Mouse (Mus musculus): Measurements from ENCODE around the gene Hpdl. TPM values are rescaled to one million over a fixed set of nuclear protein-coding genes. Genes with fewer than 3 reads are reported as not detected.

Hpdl gene
- polyA plus RNA-seq, 1 experiment from 2014 or later: 2.2 TPM

DNA sequence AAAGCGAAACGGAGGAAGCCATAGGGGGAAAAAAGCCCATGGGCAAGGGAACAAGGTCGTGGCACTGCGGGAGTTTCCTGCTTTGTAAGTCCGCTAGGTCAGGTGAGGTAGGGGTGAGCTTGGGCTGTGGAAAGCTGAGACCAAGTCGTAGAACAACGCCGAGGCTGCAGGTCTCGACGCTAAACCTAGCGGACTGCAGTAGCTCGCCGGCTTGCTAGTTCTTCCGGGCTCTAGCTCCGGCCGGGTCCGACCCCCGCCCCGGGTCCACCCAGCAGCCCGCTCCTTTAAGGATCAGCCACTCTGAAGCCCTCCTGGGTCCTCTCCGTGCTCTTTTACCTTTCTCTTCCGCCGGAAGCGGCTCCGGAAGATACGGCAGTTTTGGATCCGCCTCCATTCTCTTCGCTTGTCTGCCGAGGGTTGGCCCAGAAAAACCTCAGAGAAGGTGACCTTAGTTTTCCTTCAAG lies 3.1 kb upstream of the Hpdl start:
- H3K4me1 ChIP-seq: peaks cover 46% of the 10 kb centered on the region
- no peaks in the 10 kb centered on the region for H3K36me3 ChIP-seq (replicated peaks)
- peak overlapping the region; percentile 91 for H3K27ac ChIP-seq
- no peaks in the 10 kb centered on the region for H3K9me3 ChIP-seq
- peaks cover 36% of the 10 kb centered on the region for H3K27me3 ChIP-seq (ENCODE audit: poor library complexity, severe bottlenecking)
- WGBS: 2% methylated on average over 29 of the region's 29 CpGs
- DNase-seq (ENCODE audit: extremely low spot score, low spot score): peak; percentile 67
- peak overlapping the region; percentile 66 for H3K4me3 ChIP-seq

DNA sequence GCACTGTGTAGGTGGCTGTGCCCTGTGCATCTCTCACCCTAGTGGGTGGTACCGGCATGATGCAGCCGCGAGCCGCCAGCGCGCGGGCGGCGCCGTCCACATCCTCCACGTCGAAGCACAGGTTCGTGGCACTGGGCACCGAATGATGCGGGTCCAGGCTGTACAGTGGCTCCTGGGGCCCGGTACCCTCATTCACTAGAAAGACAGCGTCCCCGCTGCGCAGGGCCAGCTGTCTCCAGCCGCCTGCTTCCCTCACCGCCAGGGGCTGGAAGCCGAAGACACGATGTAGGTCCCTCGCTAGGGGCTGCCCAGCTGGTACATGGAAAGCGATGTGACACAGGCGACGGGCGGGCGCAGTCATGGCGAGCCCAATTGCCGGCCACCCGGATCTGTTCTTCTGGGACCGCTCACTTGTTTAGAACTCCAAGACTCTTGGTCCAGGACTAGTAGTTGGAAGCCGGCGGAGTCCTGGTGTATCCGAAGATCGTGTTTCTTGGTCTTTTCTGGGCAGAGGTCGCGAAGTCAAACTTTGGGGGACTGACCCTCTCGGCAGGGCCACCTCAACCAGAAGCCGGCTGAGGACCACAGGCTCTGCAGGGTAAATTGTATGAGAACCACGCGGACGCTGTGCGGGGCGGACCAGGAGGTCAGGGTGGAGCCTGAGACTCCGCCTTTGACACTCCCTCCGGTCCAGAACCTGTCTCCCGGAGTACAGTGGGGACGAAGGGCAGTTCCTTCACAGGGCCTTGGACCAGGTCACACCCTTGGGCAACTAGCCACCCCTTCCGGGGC lies 409 bp downstream of the Hpdl start:
- peak; percentile 70 for DNase-seq (ENCODE audit: extremely low spot score, low spot score)
- H3K9me3 ChIP-seq: no peaks in the 10 kb centered on the region
- H3K4me3 ChIP-seq: peak overlapping the region; percentile 64

DNA sequence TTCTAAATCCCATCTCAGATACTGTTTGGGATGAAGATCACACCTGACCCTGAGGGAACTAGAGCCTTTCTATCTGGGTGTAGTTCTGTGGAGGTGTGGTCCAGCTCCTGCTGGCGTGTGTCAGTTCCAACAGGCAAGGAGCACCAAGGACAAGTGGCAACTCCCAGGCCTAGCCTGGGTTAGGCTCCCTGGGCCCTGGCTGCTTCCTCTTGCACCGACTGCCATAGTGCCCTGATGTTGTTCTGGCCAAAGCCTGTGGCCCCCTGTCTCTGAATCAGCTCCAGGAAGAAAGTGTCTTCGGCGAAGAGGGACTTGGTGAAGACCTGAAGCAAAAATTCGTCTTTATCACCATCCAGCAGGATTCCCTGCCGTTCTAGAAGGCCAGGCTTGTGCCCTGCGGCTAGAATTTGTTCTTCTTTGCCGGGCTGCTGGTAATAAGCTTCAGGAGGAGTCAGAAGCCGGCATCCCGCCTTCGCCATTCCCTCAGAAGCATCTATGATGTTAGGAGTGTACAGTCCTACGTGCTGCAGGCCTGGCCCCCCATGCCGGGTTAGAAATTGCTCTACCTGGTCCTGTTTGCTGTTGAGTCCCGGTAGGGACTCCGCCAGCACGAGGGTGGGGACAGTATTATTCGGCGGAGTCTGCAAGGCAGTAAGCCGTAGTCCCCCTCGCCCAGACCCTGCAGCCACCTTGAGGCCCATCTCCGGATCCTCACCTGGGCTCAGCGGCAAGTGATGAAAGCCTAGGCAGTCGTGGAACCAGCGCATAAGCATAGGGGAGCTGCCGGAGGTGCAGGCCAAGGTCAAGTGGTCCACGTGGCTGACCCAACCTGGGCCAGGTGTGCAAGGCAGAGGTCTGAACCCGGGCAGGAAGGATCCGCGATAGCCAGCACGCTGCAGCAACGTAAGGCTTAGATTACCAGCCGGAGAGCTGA lies 1.3 kb downstream of the Hpdl start:
- H3K4me1 ChIP-seq: peaks cover 30% of the 10 kb centered on the region
- peaks cover 49% of the 10 kb centered on the region for H3K27me3 ChIP-seq (ENCODE audit: poor library complexity, severe bottlenecking)
- no peak for DNase-seq (ENCODE audit: extremely low spot score, low spot score)
- WGBS: 21% methylated on average over 32 of the region's 32 CpGs
- H3K27ac ChIP-seq: peak overlapping the region; percentile 74
- peaks cover 40% of the 10 kb centered on the region for H3K36me3 ChIP-seq (replicated peaks)
- no peaks in the 10 kb centered on the region for H3K9me3 ChIP-seq
- peak overlapping the region; percentile 64 for H3K4me3 ChIP-seq

More for the DNA sequence above, 409 bp downstream of the Hpdl start:
- Histone ChIP-seq H3K27ac (peak overlapping the region; percentile 74), H3K36me3 (replicated peaks) (peaks cover 32% of the 10 kb centered on the region), H3K4me1 (peaks cover 36% of the 10 kb centered on the region), H3K27me3 (ENCODE audit: poor library complexity, severe bottlenecking) (peaks cover 49% of the 10 kb centered on the region)
- WGBS: under 1% methylated on average over 51 of the region's 51 CpGs

DNA sequence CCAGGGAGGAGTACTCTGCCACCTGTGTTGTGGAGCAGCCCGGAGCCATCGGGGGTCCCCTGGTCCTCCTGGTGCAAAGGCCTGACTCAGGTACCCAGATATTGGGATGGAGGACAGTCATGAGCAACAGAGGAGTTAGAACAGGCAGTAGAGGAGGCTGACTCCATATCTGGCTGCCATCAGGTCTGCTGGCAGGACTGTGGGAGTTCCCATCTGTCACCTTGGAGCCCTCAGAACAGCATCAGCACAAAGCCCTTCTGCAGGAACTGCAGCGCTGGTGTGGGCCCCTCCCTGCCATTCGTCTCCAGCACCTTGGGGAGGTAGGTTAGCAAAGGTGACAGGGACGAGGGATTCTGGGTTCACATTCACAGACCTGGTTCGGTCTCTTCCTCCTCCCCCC lies 4.0 kb downstream of the Hpdl start:
- DNase-seq (ENCODE audit: extremely low spot score, low spot score): no peak
- Histone ChIP-seq H3K4me3 (no peak overlapping the region), H3K27me3 (ENCODE audit: poor library complexity, severe bottlenecking) (peaks cover 40% of the 10 kb centered on the region), H3K36me3 (replicated peaks) (peaks cover 55% of the 10 kb centered on the region), H3K4me1 (peaks cover 16% of the 10 kb centered on the region), H3K9me3 (no peaks in the 10 kb centered on the region), H3K27ac (no peak overlapping the region)
- WGBS: 94% methylated on average over 6 of the region's 6 CpGs

DNA sequence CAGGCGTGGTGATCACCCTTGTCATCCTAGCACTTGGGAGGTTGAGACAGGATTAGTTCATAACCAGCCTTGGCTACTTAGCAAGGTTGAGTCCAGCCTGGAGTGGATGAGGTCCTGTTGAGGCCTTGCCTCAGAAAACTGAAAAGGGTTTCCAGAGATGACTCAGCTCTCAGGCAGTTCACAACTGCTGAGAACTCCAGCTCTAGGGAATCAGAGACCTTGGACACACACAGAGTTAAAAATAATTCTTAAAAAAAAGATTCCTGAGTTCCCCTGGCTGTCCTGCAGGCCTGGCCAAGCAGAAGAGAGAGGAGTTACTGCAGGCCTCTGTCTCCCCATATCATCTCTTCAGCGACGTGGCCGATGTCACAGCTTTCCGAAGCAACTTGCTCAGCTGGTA lies 6.2 kb downstream of the Hpdl start:
- no peaks in the 10 kb centered on the region for H3K9me3 ChIP-seq
- peaks cover 70% of the 10 kb centered on the region for H3K36me3 ChIP-seq (replicated peaks)
- WGBS: 92% methylated on average over 5 of the region's 5 CpGs
- no peak overlapping the region for H3K4me3 ChIP-seq
- peaks cover 20% of the 10 kb centered on the region for H3K27me3 ChIP-seq (ENCODE audit: poor library complexity, severe bottlenecking)
- no peak overlapping the region for H3K27ac ChIP-seq
- no peak for DNase-seq (ENCODE audit: extremely low spot score, low spot score)
- H3K4me1 ChIP-seq: peaks cover 2% of the 10 kb centered on the region

DNA sequence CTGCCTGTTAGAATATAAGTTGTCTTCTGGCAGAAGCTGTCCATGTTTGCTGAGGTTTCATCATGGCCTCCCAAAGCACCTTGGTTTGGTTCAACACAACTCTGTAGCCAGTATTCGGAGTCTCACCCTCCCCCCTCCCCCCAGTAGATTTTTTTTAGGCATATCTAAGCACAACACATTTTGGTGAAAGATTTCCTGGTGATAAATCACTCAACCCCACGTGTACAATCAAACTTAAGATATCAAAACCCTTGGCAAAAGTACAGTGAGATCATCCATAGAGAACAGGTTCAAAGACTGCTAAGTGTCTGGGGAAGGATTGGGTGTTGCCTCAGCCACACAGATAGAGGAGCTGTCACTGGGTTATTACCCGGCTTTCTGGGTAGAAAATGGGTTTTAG lies 10.5 kb downstream of the Hpdl start:
- Histone ChIP-seq H3K36me3 (replicated peaks) (peaks cover 38% of the 10 kb centered on the region), H3K27me3 (ENCODE audit: poor library complexity, severe bottlenecking) (no peaks in the 10 kb centered on the region), H3K4me1 (peaks cover 12% of the 10 kb centered on the region), H3K27ac (no peak overlapping the region), H3K4me3 (no peak overlapping the region), H3K9me3 (no peaks in the 10 kb centered on the region)
- 82% methylated on average over 3 of the region's 3 CpGs for WGBS
- no peak for DNase-seq (ENCODE audit: extremely low spot score, low spot score)

DNA sequence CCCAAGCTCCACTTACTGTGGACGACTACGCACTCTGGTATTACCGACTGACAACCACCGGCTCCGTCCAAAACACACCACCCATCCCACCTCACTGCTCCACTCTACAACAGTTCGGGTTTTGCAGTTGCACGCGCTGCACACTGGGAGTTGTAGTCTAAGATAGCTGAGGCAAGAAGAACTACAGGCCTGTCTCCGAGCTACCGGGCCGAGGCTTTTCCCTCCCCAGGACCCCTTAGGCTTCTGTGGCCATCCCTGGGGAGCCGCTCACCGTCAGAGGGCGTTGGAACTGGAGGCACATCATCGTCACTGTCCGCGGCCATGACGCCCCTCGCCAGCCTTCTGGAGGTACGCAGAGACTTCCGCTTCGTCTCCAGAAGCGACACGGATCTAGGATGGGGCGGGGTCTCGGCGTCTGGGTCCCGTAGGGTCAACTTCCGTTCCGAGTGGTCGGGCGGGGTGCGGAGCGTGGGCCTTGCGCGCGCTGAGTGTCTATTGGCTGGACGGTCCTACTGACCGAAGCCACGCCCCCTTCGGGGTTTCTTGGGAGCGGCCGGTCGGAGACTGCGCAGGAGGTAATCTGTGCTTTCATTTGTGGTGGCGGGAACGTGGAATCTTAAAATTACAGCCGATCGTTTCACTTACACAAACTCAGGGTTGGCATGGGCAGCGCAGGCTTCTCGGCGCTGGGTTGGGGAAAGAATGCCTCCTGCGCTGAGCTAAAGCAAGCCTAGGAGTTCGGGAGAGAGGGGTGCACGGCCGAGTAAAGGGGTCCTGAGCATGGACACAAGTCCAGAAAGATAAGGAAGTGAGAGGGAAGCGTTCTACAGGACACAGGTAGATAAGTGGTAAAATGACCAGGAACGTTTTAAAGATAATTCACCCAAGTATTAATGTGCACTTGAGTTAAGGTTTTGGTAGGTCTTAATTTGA lies 14.0 kb downstream of the Hpdl start, which contains the start of the genes Toe1 and Mutyh:
Toe1 (minus strand) TSS at position 444 of the 933 bp plus-strand sequence.
Mutyh (plus strand) TSS at position 527 of the 933 bp plus-strand sequence.
- DNase-seq (ENCODE audit: extremely low spot score, low spot score): peak; percentile 99
- H3K4me3 ChIP-seq: peak within 1 kb of the TSS; percentile 78
- peak within 1 kb of the TSS; percentile 96 for H3K27ac ChIP-seq
- H3K9me3 ChIP-seq: no peaks in the 10 kb centered on the region
- H3K4me1 ChIP-seq: peaks cover 13% of the 10 kb centered on the region
- peaks cover 51% of the 10 kb centered on the region for H3K36me3 ChIP-seq (replicated peaks)
- WGBS: under 1% methylated on average over 58 of the region's 58 CpGs
- H3K27me3 ChIP-seq (ENCODE audit: poor library complexity, severe bottlenecking): no peaks in the 10 kb centered on the region

DNA sequence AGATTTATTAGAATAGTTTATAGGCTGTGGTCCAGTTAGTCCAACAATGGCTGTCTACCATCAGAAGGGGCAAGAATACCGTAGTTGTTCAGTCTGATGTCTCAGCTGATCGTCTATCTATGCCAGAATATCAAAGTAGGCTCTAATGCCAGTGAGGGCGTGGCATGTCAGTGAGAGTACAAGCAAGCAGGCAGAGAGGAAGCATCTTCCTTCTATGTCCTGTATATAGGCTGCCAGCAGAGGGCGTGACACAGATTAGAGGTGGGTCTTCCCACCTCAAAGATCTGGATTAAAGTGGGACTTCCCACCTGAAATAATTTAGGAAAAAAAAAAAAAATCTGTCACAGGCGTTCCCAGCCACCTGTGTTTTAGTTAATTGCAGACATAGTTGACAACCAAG lies 21.6 kb downstream of the Hpdl start:
- H3K4me3 ChIP-seq: no peak overlapping the region
- 48% methylated on average over 5 of the region's 5 CpGs for WGBS
- no peak overlapping the region for H3K27ac ChIP-seq
- no peaks in the 10 kb centered on the region for H3K27me3 ChIP-seq (ENCODE audit: poor library complexity, severe bottlenecking)
- H3K36me3 ChIP-seq (replicated peaks): peaks cover 42% of the 10 kb centered on the region
- no peaks in the 10 kb centered on the region for H3K9me3 ChIP-seq
- no peaks in the 10 kb centered on the region for H3K4me1 ChIP-seq
- DNase-seq (ENCODE audit: extremely low spot score, low spot score): no peak

DNA sequence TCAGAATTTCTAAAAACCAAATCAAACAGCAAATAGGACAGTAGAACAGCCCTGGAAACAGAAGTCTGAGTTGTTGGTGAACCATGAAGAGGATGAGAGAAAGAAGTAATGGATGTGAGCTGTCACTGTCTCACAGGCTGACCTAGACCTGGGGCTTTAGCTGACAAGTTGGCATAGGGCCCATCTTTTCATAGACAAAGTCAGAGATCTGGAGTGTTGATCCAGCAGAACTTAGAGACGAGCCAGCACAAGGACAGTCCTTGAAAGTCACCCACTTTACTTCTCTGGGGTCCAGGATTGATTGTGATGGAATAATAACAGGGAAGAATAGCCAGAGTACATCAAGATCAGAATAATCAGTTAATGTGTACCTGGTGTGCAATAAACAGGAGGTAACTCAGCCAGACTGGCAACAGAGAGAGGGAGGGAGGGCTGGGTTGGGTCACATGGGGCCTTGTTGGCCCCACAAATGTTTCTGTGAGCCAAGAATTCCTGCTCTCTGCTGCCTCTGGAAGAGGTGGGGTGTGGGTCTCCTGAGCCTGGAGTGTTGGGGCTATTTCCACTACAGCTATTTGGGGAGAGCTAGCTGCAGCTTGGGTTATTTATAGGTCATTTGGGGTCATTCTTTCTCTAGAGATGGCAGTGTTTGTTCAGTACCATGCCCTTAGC lies 24.9 kb downstream of the Hpdl start:
- Histone ChIP-seq H3K27me3 (ENCODE audit: poor library complexity, severe bottlenecking) (no peaks in the 10 kb centered on the region), H3K4me1 (no peaks in the 10 kb centered on the region), H3K4me3 (no peak overlapping the region), H3K36me3 (replicated peaks) (peaks cover 9% of the 10 kb centered on the region), H3K27ac (no peak overlapping the region), H3K9me3 (no peaks in the 10 kb centered on the region)
- no peak for DNase-seq (ENCODE audit: extremely low spot score, low spot score)
- 83% methylated on average over 1 of the region's 1 CpGs for WGBS

DNA sequence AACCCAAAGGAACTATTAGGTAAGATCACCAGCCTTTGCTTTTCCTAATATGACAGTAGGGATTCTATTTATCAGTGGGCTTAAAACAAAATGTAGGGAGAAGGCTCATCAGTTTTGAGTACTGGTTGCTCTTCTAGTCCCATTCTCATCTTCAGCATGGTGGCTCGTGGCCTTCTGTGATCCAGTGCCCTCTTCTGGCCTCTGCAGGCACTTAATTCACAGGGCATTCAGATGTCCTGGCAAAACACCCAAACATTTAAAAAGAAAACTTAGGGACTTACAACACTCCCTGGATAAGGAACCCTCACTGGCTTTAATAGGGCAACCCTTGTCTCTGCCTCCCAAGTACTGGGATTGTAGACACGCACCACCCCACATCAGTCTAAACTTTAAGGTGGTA lies 27.2 kb downstream of the Hpdl start:
- H3K36me3 ChIP-seq (replicated peaks): no peaks in the 10 kb centered on the region
- WGBS: 80% methylated on average over 2 of the region's 2 CpGs
- no peaks in the 10 kb centered on the region for H3K4me1 ChIP-seq
- no peaks in the 10 kb centered on the region for H3K27me3 ChIP-seq (ENCODE audit: poor library complexity, severe bottlenecking)
- no peak overlapping the region for H3K27ac ChIP-seq
- H3K9me3 ChIP-seq: no peaks in the 10 kb centered on the region
- H3K4me3 ChIP-seq: no peak overlapping the region
- DNase-seq (ENCODE audit: extremely low spot score, low spot score): no peak

DNA sequence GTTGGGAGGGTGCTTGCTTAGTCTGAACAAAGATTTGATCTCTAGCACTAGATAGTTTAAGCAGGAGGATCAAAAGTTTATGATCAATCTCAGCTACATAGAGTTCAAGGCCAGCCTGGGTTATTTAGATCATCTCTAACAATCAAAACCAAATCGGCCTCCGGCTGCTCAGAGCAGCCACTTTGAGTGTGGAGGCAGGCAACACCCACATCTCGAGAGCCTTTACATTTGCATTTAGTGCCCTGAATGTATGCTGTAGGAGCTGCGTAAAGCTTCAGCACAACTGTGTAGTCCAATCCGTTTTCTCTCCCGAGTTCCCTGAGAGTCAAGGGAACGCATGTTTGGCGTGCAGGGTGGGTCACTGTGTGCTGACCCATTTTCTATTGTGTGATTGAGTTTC lies 29.1 kb downstream of the Hpdl start:
- WGBS: 90% methylated on average over 8 of the region's 8 CpGs
- Histone ChIP-seq H3K36me3 (replicated peaks) (no peaks in the 10 kb centered on the region), H3K4me3 (no peak overlapping the region), H3K4me1 (no peaks in the 10 kb centered on the region), H3K27ac (no peak overlapping the region), H3K9me3 (no peaks in the 10 kb centered on the region), H3K27me3 (ENCODE audit: poor library complexity, severe bottlenecking) (no peaks in the 10 kb centered on the region)
- no peak for DNase-seq (ENCODE audit: extremely low spot score, low spot score)

All from forebrain, embryonic 10.5 days (tissue).